Mouse (Mus musculus): ENCODE data around the gene Ccdc157.

GRCm38 (mm10) chr11:4119635-4120034, 40.5 kb downstream of the Ccdc157 start:
- TF ChIP-seq CTCF (IDR thresholded peaks at IDR 0.05; ENCODE audit: extremely low read depth, insufficient read depth, low read length) (no peak), POLR2A (IDR thresholded peaks at IDR 0.05; ENCODE audit: extremely low read depth, insufficient read depth, low read length) (no peak)

All from cortical plate, adult 2 months (tissue).